Mouse (Mus musculus) T-helper 1 cell (primary cell): ENCODE data around the gene Fezf1.

Source experiments
- in situ Hi-C: fragments of 300-600 bp; cut with MboI, MseI; formaldehyde crosslinking; loops from one replicate; pipeline ENCODE4 v1.15.1; 2025; ENCODE audit warnings: high pct_unique_total_duplicates

Gene Fezf1

GRCm38 (mm10) chr6:23247512-23248312 lies 450 bp downstream of the Fezf1 start:
- in situ Hi-C loops, result no loop called here

- in situ Hi-C loops, result no loop called here
Observed at GRCm38 (mm10) chr6:23246790-23247511, 1.2 kb downstream of the Fezf1 start.

- in situ Hi-C loops, result no loop called here
Observed at GRCm38 (mm10) chr6:23246061-23246789, 1.9 kb downstream of the Fezf1 start.

- in situ Hi-C loops, result no loop called here
Observed at GRCm38 (mm10) chr6:23245545-23246011, 2.6 kb downstream of the Fezf1 start.

- in situ Hi-C loops, result no loop called here
Observed at GRCm38 (mm10) chr6:23245121-23245520, 3.0 kb downstream of the Fezf1 start.

- in situ Hi-C loops, result no loop called here
Observed at GRCm38 (mm10) chr6:23243821-23244760, 4.1 kb downstream of the Fezf1 start.

GRCm38 (mm10) chr6:23211499-23211898 lies 36.7 kb downstream of the Fezf1 start:
- in situ Hi-C loops, result no loop called here

- in situ Hi-C loops, result no loop called here
Observed at GRCm38 (mm10) chr6:23207791-23208190, 40.4 kb downstream of the Fezf1 start.

GRCm38 (mm10) chr6:23202630-23203029 lies 45.5 kb downstream of the Fezf1 start:
- in situ Hi-C loops, result no loop called here
